Mouse (Mus musculus): ENCODE measurements at regions not wholly inside any gene's neighbourhood (a gene's known extent, or its start where the extent isn't known, plus 50 kb on each side); places are given as distances from the start of the nearest gene placed in this dataset.
A peak's percentile ranks its signal among the peaks of the same experiment; 100 is the strongest.

- no peaks in the 10 kb centered on the region for H3K9me3 ChIP-seq (ENCODE audit: low read length)
- no peaks in the 10 kb centered on the region for H3K36me3 ChIP-seq (replicated peaks; ENCODE audit: insufficient read depth, low read length)
- no peak overlapping the region for H3K9ac ChIP-seq (replicated peaks)
- no peak for TF ChIP-seq EP300 (IDR thresholded peaks at IDR 0.05; ENCODE audit: low read depth)
- no peak for TF ChIP-seq CTCF (IDR thresholded peaks at IDR 0.05; ENCODE audit: low read depth)
- 66% methylated on average over 2 of the region's 2 CpGs for WGBS (ENCODE audit: insufficient replicate concordance)
- H3K4me3 ChIP-seq (ENCODE audit: low read depth, low read length) = no peak overlapping the region
- ATAC-seq (no peak), DNase-seq (no peak)
- no peaks in the 10 kb centered on the region for H3K27me3 ChIP-seq (ENCODE audit: insufficient read depth, low read length)
- H3K4me1 ChIP-seq (ENCODE audit: insufficient read depth) = no peaks in the 10 kb centered on the region
- no peak overlapping the region for H3K27ac ChIP-seq (ENCODE audit: low read depth)
- no peak overlapping the region for H3K4me2 ChIP-seq (ENCODE audit: low read depth, low read length)
Observed at GRCm38 (mm10) chr13:44601024-44601423, 128.2 kb upstream of the Jarid2 start.

DNA sequence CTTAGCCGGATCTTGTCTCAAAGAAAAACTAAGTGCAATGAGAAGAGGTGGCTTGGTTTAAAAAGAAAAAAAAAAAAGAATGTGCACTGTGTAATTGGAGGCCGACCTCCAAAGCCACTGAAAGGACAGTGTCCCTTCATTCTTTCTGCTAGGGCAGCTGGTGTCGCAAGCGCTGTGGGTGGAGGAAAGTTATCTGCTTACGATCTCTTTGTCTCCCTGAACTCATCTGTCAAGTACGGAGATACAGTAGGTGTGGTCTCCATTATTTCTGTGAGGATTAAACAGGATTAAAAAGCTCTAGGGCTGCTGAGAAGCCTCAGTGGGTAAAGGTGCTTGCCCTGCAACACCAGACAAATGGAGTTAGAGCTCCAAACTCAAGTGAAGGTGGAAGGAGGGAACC, 126.6 kb upstream of the Jarid2 start:
- ATAC-seq = no peak
- TF ChIP-seq CTCF (IDR thresholded peaks at IDR 0.05; ENCODE audit: low read depth) (no peak), EP300 (IDR thresholded peaks at IDR 0.05; ENCODE audit: low read depth) (no peak)
- Histone ChIP-seq H3K4me3 (ENCODE audit: low read depth, low read length) (no peak overlapping the region), H3K36me3 (replicated peaks; ENCODE audit: insufficient read depth, low read length) (no peaks in the 10 kb centered on the region), H3K27me3 (ENCODE audit: insufficient read depth, low read length) (no peaks in the 10 kb centered on the region), H3K27ac (ENCODE audit: low read depth) (no peak overlapping the region), H3K9me3 (ENCODE audit: low read length) (no peaks in the 10 kb centered on the region), H3K9ac (replicated peaks) (no peak overlapping the region), H3K4me1 (ENCODE audit: insufficient read depth) (no peaks in the 10 kb centered on the region), H3K4me2 (ENCODE audit: low read depth, low read length) (no peak overlapping the region)
- no peak for DNase-seq
- 35% methylated on average over 6 of the region's 6 CpGs for WGBS (ENCODE audit: insufficient replicate concordance)

- Histone ChIP-seq H3K9me3 (ENCODE audit: low read length) (no peaks in the 10 kb centered on the region), H3K27ac (ENCODE audit: low read depth) (no peak overlapping the region), H3K27me3 (ENCODE audit: insufficient read depth, low read length) (no peaks in the 10 kb centered on the region), H3K9ac (replicated peaks) (no peak overlapping the region), H3K4me2 (ENCODE audit: low read depth, low read length) (no peak overlapping the region), H3K36me3 (replicated peaks; ENCODE audit: insufficient read depth, low read length) (no peaks in the 10 kb centered on the region), H3K4me1 (ENCODE audit: insufficient read depth) (no peaks in the 10 kb centered on the region), H3K4me3 (ENCODE audit: low read depth, low read length) (no peak overlapping the region)
- TF ChIP-seq EP300 (IDR thresholded peaks at IDR 0.05; ENCODE audit: low read depth) = no peak
- no peak for TF ChIP-seq CTCF (IDR thresholded peaks at IDR 0.05; ENCODE audit: low read depth)
- ATAC-seq (no peak), DNase-seq (peak; percentile 18)
- 68% methylated on average over 13 of the region's 13 CpGs for WGBS (ENCODE audit: insufficient replicate concordance)
Observed at GRCm38 (mm10) chr13:44607316-44608285, 121.7 kb upstream of the Jarid2 start.

- ATAC-seq (no peak), DNase-seq (no peak)
- no peak overlapping the region for H3K27ac ChIP-seq (ENCODE audit: low read depth)
- whole genome bisulfite sequencing (ENCODE audit: insufficient replicate concordance) = 69% methylated on average over 3 of the region's 3 CpGs
- H3K27me3 ChIP-seq (ENCODE audit: insufficient read depth, low read length) = no peaks in the 10 kb centered on the region
- H3K36me3 ChIP-seq (replicated peaks; ENCODE audit: insufficient read depth, low read length) = no peaks in the 10 kb centered on the region
- H3K9me3 ChIP-seq (ENCODE audit: low read length) = no peaks in the 10 kb centered on the region
- no peak overlapping the region for H3K4me3 ChIP-seq (ENCODE audit: low read depth, low read length)
- no peaks in the 10 kb centered on the region for H3K4me1 ChIP-seq (ENCODE audit: insufficient read depth)
- no peak overlapping the region for H3K9ac ChIP-seq (replicated peaks)
- TF ChIP-seq CTCF (IDR thresholded peaks at IDR 0.05; ENCODE audit: low read depth) = no peak
- H3K4me2 ChIP-seq (ENCODE audit: low read depth, low read length) = no peak overlapping the region
Observed at GRCm38 (mm10) chr13:44608286-44608675, 121.0 kb upstream of the Jarid2 start.

- no peak overlapping the region for H3K27ac ChIP-seq (ENCODE audit: low read depth)
- TF ChIP-seq EP300 (IDR thresholded peaks at IDR 0.05; ENCODE audit: low read depth) (no peak), CTCF (IDR thresholded peaks at IDR 0.05; ENCODE audit: low read depth) (no peak)
- H3K4me2 ChIP-seq (ENCODE audit: low read depth, low read length) = no peak overlapping the region
- H3K9ac ChIP-seq (replicated peaks) = no peak overlapping the region
- DNase-seq = no peak
- H3K36me3 ChIP-seq (replicated peaks; ENCODE audit: insufficient read depth, low read length) = no peaks in the 10 kb centered on the region
- H3K4me1 ChIP-seq (ENCODE audit: insufficient read depth) = no peaks in the 10 kb centered on the region
- WGBS (ENCODE audit: insufficient replicate concordance) = 80% methylated on average over 11 of the region's 11 CpGs
- H3K4me3 ChIP-seq (ENCODE audit: low read depth, low read length) = no peak overlapping the region
- ATAC-seq = no peak
- H3K9me3 ChIP-seq (ENCODE audit: low read length) = no peaks in the 10 kb centered on the region
- H3K27me3 ChIP-seq (ENCODE audit: insufficient read depth, low read length) = no peaks in the 10 kb centered on the region
Observed at GRCm38 (mm10) chr13:44608681-44609335, 120.5 kb upstream of the Jarid2 start.

DNA sequence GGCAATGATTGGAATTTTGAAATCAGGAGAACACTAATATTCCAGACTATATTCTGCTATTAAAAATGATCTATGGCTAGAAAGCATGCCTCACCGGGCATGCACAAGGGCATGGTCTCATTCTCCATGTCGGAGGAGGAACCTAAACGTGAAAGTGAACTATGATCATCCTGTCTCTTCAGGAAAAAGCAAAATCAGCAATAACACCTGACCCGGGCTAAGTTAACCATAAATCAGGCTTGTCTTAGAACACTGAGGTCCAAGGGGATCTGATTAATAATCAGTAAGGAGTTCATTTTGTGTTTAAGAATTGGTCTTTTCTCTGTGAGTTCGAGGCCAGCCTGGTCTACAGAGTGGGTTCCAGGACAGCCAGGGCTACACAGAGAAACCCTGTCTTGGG, 119.7 kb upstream of the Jarid2 start:
- H3K9me3 ChIP-seq (ENCODE audit: low read length) = no peaks in the 10 kb centered on the region
- no peak overlapping the region for H3K4me2 ChIP-seq (ENCODE audit: low read depth, low read length)
- DNase-seq = no peak
- H3K9ac ChIP-seq (replicated peaks) = no peak overlapping the region
- ATAC-seq = no peak
- 70% methylated on average over 5 of the region's 5 CpGs for WGBS (ENCODE audit: insufficient replicate concordance)
- H3K27me3 ChIP-seq (ENCODE audit: insufficient read depth, low read length) = no peaks in the 10 kb centered on the region
- H3K36me3 ChIP-seq (replicated peaks; ENCODE audit: insufficient read depth, low read length) = no peaks in the 10 kb centered on the region
- no peak for TF ChIP-seq CTCF (IDR thresholded peaks at IDR 0.05; ENCODE audit: low read depth)
- no peak for TF ChIP-seq EP300 (IDR thresholded peaks at IDR 0.05; ENCODE audit: low read depth)
- no peaks in the 10 kb centered on the region for H3K4me1 ChIP-seq (ENCODE audit: insufficient read depth)
- H3K27ac ChIP-seq (ENCODE audit: low read depth) = no peak overlapping the region
- H3K4me3 ChIP-seq (ENCODE audit: low read depth, low read length) = no peak overlapping the region
